Mouse (Mus musculus) B cell, adult 2 months (primary cell): Measurements from ENCODE around the gene Krt83.
"Not testable (repeated sequence)": the region's sequence is repeated elsewhere in the genome, so short reads cannot be mapped to it uniquely, and the experiment has no call there.

Source experiments
- DNase-seq, 2 experiments: peaks; one replicate each; pipeline ENCODE4 v3.0.0; 2022

Krt83 gene

GRCm38 (mm10) chr15:101491431-101491830 is at the start of gene Krt83:
Gene Krt83, minus strand, starts transcription at chr15:101491512.
- no peak for DNase-seq

DNA sequence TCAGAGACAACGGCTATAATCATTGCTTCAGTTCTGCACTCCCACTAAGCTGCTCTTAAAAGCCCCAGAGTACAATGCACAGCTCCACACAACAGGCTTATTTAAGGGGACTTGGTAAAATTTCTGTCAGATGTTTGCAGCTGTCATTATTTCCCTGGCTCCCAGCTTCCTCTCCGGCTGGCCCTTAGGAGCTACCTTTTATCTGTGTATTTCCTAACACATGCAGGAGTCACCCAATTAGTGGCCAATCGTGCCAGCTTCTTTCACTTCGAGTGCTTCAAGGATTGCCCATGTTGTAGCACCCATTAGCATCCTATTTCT is 47.2 kb upstream of the Krt83 start:
- no peak for DNase-seq

DNA sequence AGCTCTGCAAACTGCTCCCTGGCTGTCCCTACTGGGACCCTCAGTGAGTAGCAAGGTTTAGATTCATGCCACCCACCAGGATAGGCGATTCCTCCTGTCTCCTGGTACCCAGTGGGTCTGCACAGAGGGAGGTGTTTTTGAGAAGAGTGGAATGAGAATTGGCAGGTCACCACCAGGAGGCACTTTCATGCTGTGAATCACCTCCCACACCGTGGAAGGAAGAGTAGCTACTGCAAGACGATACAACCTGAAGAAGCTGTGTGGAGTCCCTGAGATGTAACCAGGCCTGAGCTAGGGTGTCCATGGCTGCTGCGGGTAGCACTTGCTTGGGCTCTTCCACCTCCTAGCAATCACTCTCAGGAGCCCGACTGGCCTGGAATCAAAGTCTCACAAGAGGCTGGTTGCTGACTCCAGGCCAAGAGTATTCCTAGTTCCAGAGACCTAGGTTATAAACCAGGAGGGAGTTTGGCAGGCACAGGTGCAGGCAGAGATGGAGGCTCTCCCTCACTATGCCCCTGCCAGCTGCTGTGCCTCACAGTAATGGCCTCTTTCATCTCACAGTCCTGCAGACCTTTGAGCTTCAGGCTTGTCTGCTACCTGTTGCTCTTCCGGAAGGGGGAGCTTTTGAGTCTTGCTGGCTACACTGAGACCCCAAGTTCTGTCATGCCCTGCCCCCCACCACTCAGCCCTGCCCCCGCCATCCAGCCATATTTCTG is 46.7 kb upstream of the Krt83 start:
- no peak for DNase-seq

GRCm38 (mm10) chr15:101536054-101536850 is 44.9 kb upstream of the Krt83 start:
- no peak for DNase-seq

GRCm38 (mm10) chr15:101532720-101533119 is 41.4 kb upstream of the Krt83 start, which contains the start of gene Krt84:
Gene Krt84, minus strand, starts transcription at chr15:101532820.
- DNase-seq = no peak

GRCm38 (mm10) chr15:101522556-101523232 is 31.4 kb upstream of the Krt83 start:
- DNase-seq = no peak

- DNase-seq = peak; percentile 22 to 28
Observed at GRCm38 (mm10) chr15:101519792-101520191, 28.5 kb upstream of the Krt83 start.

DNA sequence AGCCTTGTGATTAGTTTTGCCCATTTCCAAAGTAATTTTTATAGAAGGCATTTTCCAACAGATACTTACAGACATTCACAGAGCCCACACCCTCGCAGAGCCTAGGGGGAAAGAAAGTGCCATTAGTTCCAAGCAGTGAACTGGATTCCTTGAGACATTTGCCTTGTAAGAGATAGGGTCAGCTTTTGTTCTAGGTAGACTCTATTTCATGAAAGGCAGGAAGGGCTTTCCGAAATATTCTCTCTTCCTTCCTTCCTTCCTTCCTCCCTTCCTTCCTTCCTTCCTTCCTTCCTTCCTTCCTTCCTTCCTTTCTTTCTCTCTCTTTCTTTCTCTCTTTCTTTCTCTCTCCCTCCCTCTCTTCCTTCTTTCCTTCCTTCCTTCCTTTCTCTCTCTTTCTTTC is 25.8 kb upstream of the Krt83 start, which contains the start of gene Gm49425:
Gene Gm49425 (minus strand): TSS at position 101 of the 400 bp plus-strand sequence.
- not testable (repeated sequence) for DNase-seq

DNA sequence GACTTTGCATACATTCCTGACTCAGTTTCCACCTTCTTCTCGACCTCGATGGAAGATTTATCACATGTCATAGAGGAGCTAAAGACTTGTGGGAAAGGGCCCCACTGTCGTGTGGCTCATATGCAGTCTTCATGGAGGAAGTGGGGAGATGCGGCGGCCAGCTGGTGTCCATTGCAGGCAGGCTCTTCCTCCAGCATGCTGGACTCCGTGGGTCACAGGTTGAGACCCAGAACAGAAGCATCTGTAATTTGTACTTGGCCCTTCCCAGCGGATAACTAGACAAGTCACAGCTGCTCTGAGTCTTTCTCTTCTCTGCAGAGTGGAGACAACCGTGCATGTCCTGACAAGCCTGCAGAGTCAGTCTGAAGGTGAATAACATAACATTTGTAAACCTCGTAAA is 16.9 kb upstream of the Krt83 start:
- no peak for DNase-seq

- no peak for DNase-seq
Observed at GRCm38 (mm10) chr15:101506896-101507758, 15.8 kb upstream of the Krt83 start.

DNA sequence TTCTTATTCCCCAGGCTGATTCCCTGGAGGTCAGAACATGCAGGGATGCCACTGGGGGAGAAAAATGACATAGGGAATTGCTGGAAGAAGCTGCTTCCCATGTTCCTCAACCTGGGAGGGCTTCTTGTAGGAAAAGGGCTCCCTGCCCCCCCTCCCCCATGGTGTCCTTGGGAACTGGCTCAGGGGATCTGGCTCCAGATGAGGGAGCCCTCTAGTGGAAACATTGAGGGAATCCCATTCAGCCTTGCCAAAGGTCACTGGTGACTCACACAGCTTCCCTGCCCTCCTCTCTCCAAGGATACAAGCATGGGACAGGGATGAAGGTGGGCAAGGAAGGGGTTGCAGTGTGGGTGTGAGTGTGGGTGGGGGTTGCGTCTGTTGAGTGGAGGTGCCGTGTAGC is 5.9 kb upstream of the Krt83 start:
- DNase-seq = no peak

- no peak for DNase-seq
Observed at GRCm38 (mm10) chr15:101495266-101495665, 4.0 kb upstream of the Krt83 start.

DNA sequence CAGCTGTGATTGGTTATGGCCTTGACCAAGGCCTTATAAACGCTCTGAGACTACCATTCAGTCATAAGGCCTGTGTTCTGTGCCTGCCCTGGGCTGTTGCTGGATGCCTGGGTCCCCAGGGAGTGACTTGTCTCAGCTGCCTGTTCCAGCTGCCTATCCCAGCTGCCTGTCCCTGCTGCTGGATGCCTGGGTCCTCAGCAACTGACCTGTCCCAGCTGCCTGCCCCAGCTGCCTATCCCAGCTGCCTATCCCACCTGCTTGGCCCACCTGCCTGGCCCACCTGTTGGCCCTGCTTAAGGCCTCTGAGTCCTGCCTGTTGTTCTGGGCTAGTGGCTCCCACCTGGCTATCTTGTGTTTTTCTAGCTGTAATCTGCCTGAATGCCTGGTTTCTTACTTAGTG is 2.9 kb upstream of the Krt83 start:
- DNase-seq = no peak

DNA sequence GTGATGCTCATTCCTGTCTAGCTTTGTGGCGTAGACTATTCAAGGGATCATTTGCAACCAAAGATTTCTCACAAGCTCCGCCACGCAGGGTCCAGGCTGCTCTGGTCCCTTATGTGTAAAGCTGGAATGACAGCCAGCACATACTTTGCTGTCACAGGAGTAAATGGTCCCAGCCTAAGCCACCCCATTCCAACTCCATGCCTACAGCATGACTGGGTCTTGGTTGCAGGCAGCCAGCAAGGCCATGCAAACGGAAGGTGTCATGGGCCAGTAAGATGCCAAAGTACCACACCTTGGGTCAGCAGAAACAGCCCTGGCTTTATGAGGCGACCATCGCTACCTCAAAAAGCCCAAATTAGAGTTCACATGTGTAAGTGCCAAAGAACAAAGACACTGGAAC is 2.4 kb upstream of the Krt83 start:
- DNase-seq = no peak

GRCm38 (mm10) chr15:101492718-101493117 is 1.4 kb upstream of the Krt83 start:
- no peak for DNase-seq

DNA sequence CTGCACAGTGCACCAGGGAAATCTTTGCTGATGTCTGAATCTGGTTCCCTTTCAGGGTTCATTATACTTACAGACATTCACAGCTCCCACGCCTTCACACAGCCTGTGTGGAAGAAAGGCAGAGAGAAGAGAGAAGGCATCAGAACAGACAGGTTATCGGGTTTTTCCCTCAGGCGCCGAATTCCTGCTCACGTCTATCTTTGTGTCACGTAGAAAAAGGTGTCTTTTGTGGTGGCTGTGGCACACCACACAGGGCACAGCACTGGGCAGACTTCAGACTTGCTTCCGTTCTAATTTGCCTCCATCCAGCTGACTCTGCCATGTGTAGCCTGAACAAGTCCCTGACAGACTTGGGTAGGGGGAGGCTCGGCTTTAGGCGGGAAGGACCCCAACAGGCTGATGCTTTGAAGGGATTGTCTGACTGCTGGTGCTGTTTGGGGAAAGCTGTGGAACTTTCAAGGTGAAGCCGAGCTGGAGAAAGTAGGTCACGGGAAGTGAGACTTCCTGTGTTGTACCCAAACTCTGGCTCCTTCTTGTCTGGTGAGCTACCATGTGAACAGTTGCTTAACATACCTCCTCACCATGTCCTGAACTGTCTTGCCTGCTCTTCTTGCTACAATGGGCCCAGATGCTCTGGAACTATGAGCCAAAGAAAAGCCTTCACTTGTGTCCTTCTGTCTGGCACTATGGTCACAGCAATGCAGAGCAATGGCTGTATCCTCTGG is 5.2 kb downstream of the Krt83 start:
- no peak for DNase-seq

DNA sequence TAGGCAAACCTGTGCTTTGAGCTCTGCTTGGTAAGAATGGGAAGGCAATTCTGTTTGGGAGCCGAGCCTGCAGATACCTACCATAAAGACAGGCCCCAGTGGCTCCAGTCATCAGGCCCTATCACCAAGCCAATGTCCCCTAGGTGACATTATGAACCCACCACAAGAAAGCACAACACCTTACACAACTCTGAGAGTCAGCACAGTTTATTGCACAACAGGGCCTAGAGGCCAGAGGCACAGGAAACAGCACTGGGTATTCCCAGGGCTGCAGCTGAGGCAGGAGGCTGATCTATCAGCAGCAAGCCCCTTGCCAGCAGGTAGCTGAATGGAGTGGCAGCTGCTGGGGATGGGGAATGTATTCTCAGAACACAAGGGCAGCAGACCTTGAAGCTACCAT is 6.4 kb downstream of the Krt83 start:
- no peak for DNase-seq

GRCm38 (mm10) chr15:101483646-101484045 is 7.7 kb downstream of the Krt83 start:
- DNase-seq = no peak

DNA sequence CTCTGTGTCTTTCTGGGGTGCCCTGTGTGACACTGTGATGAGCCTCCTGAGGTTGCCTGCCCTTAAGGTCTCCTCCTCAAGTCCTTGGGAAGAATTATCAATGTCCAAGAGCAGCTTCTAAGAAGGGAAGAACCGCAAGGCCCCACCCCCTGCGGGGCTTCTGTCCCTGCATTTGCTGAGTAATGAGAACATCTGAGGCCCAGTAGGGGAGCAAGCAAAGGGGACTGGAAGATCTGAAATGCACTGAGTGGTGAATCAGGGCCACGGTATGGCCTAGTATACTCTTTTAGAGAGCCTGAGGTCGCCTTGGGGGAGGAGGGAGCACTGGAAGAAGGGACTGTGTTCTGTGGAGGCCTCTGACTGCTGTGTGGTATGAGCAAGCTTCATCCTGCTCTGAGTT is 9.3 kb downstream of the Krt83 start:
- no peak for DNase-seq

GRCm38 (mm10) chr15:101479666-101480060 is 11.6 kb downstream of the Krt83 start:
- DNase-seq = no peak

DNA sequence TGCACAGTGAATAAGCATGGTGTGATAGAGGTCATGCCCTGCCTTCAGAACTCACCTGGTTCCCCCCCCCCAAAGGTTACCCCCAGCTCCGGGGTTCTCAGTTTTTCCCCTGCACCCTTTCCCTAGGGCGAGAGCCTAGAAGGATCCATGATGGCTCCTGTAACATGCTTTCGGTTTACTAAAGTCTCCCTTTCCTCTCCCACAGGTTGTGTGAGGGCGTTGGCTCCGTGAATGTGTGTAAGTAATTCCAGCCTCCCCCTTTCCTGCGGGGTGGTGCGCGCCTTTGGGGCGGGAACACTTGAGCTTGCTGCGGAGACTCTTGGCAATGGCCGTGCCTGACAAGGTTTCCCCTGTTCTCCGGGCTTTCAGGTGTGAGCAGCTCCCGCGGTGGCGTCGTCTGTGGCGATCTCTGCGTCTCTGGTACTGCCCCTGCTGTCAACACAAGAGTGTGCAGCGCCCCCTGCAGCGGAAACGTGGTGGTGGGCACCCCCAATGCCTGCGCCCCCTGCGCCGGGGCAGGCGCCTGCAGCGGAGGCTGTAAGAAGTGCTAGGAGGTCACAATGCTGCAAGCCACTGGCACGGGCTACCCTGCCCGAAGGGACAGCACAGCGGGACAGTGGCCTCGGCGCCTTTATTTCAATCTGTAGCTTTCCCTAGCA is 12.2 kb downstream of the Krt83 start:
- DNase-seq = peak; percentile 24 to 37
